Mouse (Mus musculus): ENCODE measurements around the gene Diablo. TPM values are rescaled to one million over a fixed set of nuclear protein-coding genes. Genes with fewer than 3 reads are reported as not detected.
"Not testable (repeated sequence)": the region's sequence is repeated elsewhere in the genome, so short reads cannot be mapped to it uniquely, and the experiment has no call there.

Diablo gene
- polyA plus RNA-seq, 1 experiment from 2014 or later = 112 TPM

DNA sequence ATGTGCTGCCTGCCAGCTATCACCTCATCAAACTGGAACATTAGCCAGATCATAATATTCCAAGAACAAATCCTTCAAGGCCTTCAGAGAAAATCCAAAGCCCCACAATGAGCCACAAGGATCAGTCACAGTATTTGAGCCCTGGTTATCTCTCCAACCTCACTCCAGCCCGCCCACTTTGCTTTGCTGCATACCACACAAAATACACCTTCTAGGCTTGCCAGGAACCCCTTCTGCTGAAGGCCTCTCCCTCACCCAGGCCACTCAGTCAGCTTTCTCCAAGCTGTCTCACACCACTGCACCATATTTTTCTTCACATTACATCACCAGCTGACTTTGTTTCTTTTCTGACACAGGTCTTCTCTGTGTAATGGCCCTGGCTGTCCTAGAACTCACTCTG is 1.8 kb downstream of the Diablo start:
- WGBS = 70% methylated on average over 1 of the region's 1 CpGs
- peaks cover 24% of the 10 kb centered on the region for H3K36me3 ChIP-seq
- no peak for DNase-seq (ENCODE audit: low spot score)

DNA sequence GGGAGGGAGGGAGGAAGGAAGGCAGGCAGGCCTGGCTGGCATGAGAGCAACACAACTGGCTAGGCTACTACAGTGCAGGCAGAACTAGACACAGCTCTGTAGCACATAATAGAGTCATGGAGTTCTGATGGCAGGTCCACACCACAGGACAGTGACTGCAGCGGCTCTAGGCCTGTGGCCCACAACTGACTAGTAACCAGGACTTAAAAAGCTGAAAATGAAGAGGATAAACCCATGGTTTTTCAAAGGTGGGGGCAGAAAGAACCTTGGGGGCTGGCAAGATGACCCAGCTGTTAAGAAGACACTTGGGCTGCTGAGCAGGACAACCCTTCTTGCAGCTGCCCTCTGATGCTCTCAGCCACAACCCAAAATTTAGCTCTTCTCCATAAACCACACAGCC is 2.4 kb downstream of the Diablo start:
- Histone ChIP-seq H3K36me3 (peaks cover 30% of the 10 kb centered on the region), H3K4me1 (peaks cover 18% of the 10 kb centered on the region), H3K9me3 (no peaks in the 10 kb centered on the region), H3K4me3 (no peak overlapping the region), H3K27me3 (ENCODE audit: insufficient read depth, poor library complexity, severe bottlenecking) (no peaks in the 10 kb centered on the region), H3K27ac (no peak overlapping the region)
- DNase-seq (ENCODE audit: low spot score) = no peak
- 83% methylated on average over 1 of the region's 1 CpGs for WGBS

More for the DNA sequence above, 1.8 kb downstream of the Diablo start:
- no peak overlapping the region for H3K27ac ChIP-seq
- peaks cover 18% of the 10 kb centered on the region for H3K4me1 ChIP-seq
- no peaks in the 10 kb centered on the region for H3K27me3 ChIP-seq (ENCODE audit: insufficient read depth, poor library complexity, severe bottlenecking)
- no peak overlapping the region for H3K4me3 ChIP-seq
- H3K9me3 ChIP-seq = no peaks in the 10 kb centered on the region

- Histone ChIP-seq H3K36me3 (peaks cover 39% of the 10 kb centered on the region), H3K27ac (no peak overlapping the region), H3K9me3 (no peaks in the 10 kb centered on the region), H3K4me3 (no peak overlapping the region), H3K4me1 (peaks cover 18% of the 10 kb centered on the region), H3K27me3 (ENCODE audit: insufficient read depth, poor library complexity, severe bottlenecking) (no peaks in the 10 kb centered on the region)
- DNase-seq (ENCODE audit: low spot score) = no peak
- WGBS = 83% methylated on average over 9 of the region's 9 CpGs
Observed at GRCm38 (mm10) chr5:123520666-123521065, 3.3 kb downstream of the Diablo start.

DNA sequence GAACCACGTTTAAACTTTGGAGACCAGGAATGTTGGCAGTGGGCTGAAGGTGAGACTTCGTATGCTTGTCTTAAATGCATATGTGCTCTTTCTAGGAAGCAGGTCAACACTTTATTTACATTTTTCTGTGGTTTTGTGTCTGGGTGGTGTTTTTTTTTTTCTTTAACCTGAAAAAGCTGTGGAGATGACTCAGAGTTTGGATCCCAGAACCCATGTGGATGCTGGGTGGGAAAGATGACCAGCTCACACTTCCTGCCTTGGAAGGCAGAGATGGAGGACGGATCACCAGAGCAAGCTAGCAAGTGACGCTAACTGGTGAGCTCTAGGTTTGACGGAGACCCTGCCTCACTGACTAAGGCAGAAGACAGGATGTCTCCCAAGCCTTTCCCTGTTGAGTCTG is 9.1 kb downstream of the Diablo start:
- 84% methylated on average over 5 of the region's 5 CpGs for WGBS
- peaks cover 71% of the 10 kb centered on the region for H3K36me3 ChIP-seq
- H3K27ac ChIP-seq = no peak overlapping the region
- no peaks in the 10 kb centered on the region for H3K4me1 ChIP-seq
- DNase-seq (ENCODE audit: low spot score) = no peak
- H3K9me3 ChIP-seq = no peaks in the 10 kb centered on the region
- peaks cover 10% of the 10 kb centered on the region for H3K27me3 ChIP-seq (ENCODE audit: insufficient read depth, poor library complexity, severe bottlenecking)
- H3K4me3 ChIP-seq = no peak overlapping the region

DNA sequence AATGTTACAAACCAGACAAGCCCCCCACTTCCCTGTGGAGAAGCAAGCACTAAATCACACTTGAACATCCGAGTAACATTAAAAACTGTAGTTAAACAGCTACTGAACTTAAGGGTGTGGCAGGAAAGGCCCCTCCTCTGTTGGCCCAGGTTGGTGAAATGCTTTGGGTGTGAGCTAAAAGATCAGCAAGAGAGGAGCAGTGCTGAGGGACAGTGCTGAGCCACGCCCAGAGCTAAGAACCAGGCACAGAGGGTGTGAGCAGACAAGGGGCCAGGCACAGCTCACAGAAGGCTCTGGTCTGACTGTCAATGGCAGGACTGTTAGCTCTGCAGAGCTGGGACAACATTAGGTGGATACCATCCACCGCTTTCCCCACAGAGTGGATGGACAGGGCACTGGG is 11.9 kb downstream of the Diablo start:
- DNase-seq (ENCODE audit: low spot score) = no peak
- 74% methylated on average over 3 of the region's 3 CpGs for whole genome bisulfite sequencing
- H3K27me3 ChIP-seq (ENCODE audit: insufficient read depth, poor library complexity, severe bottlenecking) = peaks cover 27% of the 10 kb centered on the region
- no peak overlapping the region for H3K4me3 ChIP-seq
- no peaks in the 10 kb centered on the region for H3K9me3 ChIP-seq
- H3K4me1 ChIP-seq = peaks cover 9% of the 10 kb centered on the region
- peaks cover 47% of the 10 kb centered on the region for H3K36me3 ChIP-seq
- H3K27ac ChIP-seq = no peak overlapping the region

DNA sequence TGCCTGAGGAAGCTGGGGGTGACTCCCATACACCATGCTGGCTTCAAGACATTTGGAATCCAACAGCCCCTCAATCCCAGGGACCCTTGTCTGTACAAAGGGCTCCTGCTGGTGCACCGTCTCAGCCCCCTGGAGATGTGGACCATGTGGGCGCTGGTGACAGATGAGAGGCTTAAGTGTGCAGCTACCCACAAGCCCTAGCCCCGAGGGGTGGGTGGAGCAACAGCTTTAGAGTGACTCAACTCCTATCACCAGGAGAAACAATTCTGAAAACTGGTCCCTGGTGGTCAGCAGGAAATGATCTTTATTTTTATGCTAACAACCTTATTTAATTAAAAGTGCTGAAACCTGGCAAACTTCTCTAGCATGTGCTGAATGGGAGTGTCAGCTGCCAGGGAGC is 12.6 kb downstream of the Diablo start:
- H3K9me3 ChIP-seq; H3K27ac ChIP-seq; H3K4me3 ChIP-seq; DNase-seq (ENCODE audit: low spot score); H3K4me1 ChIP-seq: not testable (repeated sequence)
- Histone ChIP-seq H3K27me3 (ENCODE audit: insufficient read depth, poor library complexity, severe bottlenecking) (peaks cover 34% of the 10 kb centered on the region), H3K36me3 (peaks cover 40% of the 10 kb centered on the region)
- WGBS = 82% methylated on average over 3 of the region's 3 CpGs

- 89% methylated on average over 5 of the region's 5 CpGs for WGBS
Observed at GRCm38 (mm10) chr5:123510160-123510559, 13.8 kb downstream of the Diablo start, which contains the start of gene B3gnt4. B3gnt4 (plus strand) TSS chr5:123510460.

GRCm38 (mm10) chr5:123508921-123509320 is 15.1 kb downstream of the Diablo start:
- peak overlapping the region; percentile 33; the same call in 1 of the 2 replicates for H3K27ac ChIP-seq
- peaks cover 45% of the 10 kb centered on the region for H3K27me3 ChIP-seq (ENCODE audit: insufficient read depth, poor library complexity, severe bottlenecking)
- WGBS = 10% methylated on average over 12 of the region's 12 CpGs

More at GRCm38 (mm10) chr5:123510160-123510559, 13.8 kb downstream of the Diablo start, which contains the start of gene B3gnt4:
- Histone ChIP-seq H3K36me3 (peaks cover 28% of the 10 kb centered on the region), H3K4me3 (no peak within 1 kb of the TSS; the same call in 1 of the 2 replicates), H3K9me3 (no peaks in the 10 kb centered on the region), H3K4me1 (peaks cover 9% of the 10 kb centered on the region), H3K27ac (no peak within 1 kb of the TSS), H3K27me3 (ENCODE audit: insufficient read depth, poor library complexity, severe bottlenecking) (peaks cover 39% of the 10 kb centered on the region)
- DNase-seq (ENCODE audit: low spot score) = no peak

DNA sequence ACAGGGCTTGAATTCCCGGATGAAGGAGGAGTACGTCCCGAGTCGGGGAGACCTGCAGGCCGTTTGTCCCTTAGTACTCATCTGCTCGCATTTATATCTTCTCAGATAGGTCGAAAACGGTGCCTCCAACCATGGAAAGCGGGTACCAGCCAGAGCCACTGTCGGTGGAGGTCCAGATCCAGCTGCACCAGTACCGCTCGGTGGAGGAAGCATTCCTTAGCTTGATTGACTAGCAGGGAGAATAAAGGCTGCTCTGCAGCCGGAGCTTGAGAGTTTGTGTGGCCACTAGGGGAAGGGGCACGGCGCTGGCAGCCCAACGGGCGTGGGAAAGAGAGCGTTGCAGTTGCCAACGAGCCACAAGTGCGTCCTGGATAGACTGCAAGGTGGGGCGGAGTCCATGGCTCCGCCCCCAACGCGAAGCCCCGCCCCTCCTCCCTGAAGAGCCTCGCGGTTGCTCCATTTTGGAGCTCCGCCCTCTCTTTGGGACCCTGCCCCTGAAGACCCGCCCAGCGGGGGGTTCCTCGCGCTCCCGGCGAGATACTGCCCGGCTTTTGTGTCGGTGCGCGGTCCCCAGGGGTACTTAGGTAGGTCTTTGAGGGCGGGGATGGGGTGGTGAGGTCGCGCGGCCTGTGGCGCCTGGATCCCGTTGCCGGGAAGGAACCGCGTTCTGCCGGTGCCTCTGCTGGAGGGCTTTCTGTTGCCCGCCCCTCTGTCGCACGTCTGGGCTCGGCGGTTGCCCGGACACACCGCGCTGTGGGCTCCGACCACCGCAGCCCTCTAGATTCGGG is 15.8 kb downstream of the Diablo start:
- H3K4me3 ChIP-seq = peak overlapping the region; percentile 66
- WGBS = 2% methylated on average over 59 of the region's 59 CpGs
- peak; percentile 90 for DNase-seq (ENCODE audit: low spot score)
- H3K27ac ChIP-seq = peak overlapping the region; percentile 33; the same call in 1 of the 2 replicates
- H3K9me3 ChIP-seq = no peaks in the 10 kb centered on the region
- peaks cover 45% of the 10 kb centered on the region for H3K27me3 ChIP-seq (ENCODE audit: insufficient read depth, poor library complexity, severe bottlenecking)
- H3K36me3 ChIP-seq = peaks cover 18% of the 10 kb centered on the region
- H3K4me1 ChIP-seq = peaks cover 14% of the 10 kb centered on the region

More at GRCm38 (mm10) chr5:123508921-123509320, 15.1 kb downstream of the Diablo start:
- H3K36me3 ChIP-seq = peaks cover 21% of the 10 kb centered on the region
- H3K4me3 ChIP-seq = peak overlapping the region; percentile 66
- peaks cover 9% of the 10 kb centered on the region for H3K4me1 ChIP-seq
- DNase-seq (ENCODE audit: low spot score) = no peak
- H3K9me3 ChIP-seq = no peaks in the 10 kb centered on the region

GRCm38 (mm10) chr5:123501973-123502372 is 22.0 kb downstream of the Diablo start:
- H3K4me3 ChIP-seq = no peak overlapping the region
- H3K27me3 ChIP-seq (ENCODE audit: insufficient read depth, poor library complexity, severe bottlenecking) = peaks cover 23% of the 10 kb centered on the region
- WGBS = 56% methylated on average over 4 of the region's 4 CpGs
- no peak overlapping the region for H3K27ac ChIP-seq
- DNase-seq (ENCODE audit: low spot score) = no peak
- H3K36me3 ChIP-seq = no peaks in the 10 kb centered on the region
- no peaks in the 10 kb centered on the region for H3K9me3 ChIP-seq
- peaks cover 22% of the 10 kb centered on the region for H3K4me1 ChIP-seq

GRCm38 (mm10) chr5:123499717-123500116 is 24.3 kb downstream of the Diablo start:
- DNase-seq (ENCODE audit: low spot score) = no peak
- Histone ChIP-seq H3K36me3 (no peaks in the 10 kb centered on the region), H3K27ac (no peak overlapping the region), H3K27me3 (ENCODE audit: insufficient read depth, poor library complexity, severe bottlenecking) (peaks cover 12% of the 10 kb centered on the region), H3K4me3 (no peak overlapping the region), H3K9me3 (no peaks in the 10 kb centered on the region), H3K4me1 (peaks cover 26% of the 10 kb centered on the region)
- WGBS = 45% methylated on average over 4 of the region's 4 CpGs

- Histone ChIP-seq H3K36me3 (no peaks in the 10 kb centered on the region), H3K4me3 (no peak overlapping the region), H3K4me1 (peaks cover 11% of the 10 kb centered on the region), H3K9me3 (no peaks in the 10 kb centered on the region), H3K27ac (no peak overlapping the region), H3K27me3 (ENCODE audit: insufficient read depth, poor library complexity, severe bottlenecking) (peaks cover 5% of the 10 kb centered on the region; the same call in 1 of the 2 replicates)
- WGBS = 66% methylated on average over 9 of the region's 9 CpGs
- DNase-seq (ENCODE audit: low spot score) = no peak
Observed at GRCm38 (mm10) chr5:123489935-123490334, 34.0 kb downstream of the Diablo start.

DNA sequence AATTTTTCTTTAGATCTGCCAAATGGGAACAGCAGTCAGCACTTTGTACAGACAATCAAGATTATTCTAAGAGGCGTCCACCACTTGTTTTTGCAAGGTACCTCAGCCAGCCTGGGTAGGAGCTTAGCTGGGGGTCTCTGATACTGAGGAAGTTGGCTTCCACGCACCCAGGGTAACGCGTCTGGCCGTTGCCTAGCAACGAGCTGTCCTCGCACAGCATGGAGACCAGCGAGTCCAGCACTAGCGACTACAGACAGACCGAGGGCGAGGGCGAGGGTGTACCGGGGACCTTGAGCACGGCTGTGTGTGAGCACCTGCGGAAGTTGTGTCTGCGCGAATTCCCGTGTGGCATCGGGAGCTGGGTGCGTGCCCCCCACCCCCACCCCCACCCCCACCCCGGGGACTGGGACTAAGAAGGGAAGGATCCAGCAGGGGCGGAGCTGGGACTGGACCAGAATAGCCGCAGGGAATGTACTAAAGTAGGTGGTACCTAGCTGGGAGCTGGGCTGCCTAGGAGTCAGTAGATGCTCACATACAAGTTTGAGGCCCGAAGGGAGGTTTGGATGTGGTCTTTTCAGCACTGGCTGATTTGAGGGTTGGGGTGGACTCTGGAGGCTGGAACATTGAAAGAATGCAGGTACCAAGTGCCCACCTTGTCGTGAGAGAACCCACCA is 34.7 kb downstream of the Diablo start, which contains the start of the genes Lrrc43 and Il31:
Lrrc43 (plus strand) TSS at position 194 of the 674 bp plus-strand sequence.
Il31 (minus strand) TSS at position 378 of the 674 bp plus-strand sequence.
- WGBS = 8% methylated on average over 25 of the region's 25 CpGs
- peak within 1 kb of the TSS; percentile 52 for H3K4me3 ChIP-seq
- H3K4me1 ChIP-seq = peaks cover 11% of the 10 kb centered on the region
- H3K36me3 ChIP-seq = no peaks in the 10 kb centered on the region
- H3K27ac ChIP-seq = peak within 1 kb of the TSS; percentile 36; the same call in 1 of the 2 replicates
- peaks cover 5% of the 10 kb centered on the region; the same call in 1 of the 2 replicates for H3K27me3 ChIP-seq (ENCODE audit: insufficient read depth, poor library complexity, severe bottlenecking)
- DNase-seq (ENCODE audit: low spot score) = no peak
- H3K9me3 ChIP-seq = no peaks in the 10 kb centered on the region
